Mouse (Mus musculus): ENCODE measurements around the gene Olfr825. TPM values are rescaled to one million over a fixed set of nuclear protein-coding genes. Genes with fewer than 3 reads are reported as not detected.
"Not testable (repeated sequence)": the region's sequence is repeated elsewhere in the genome, so short reads cannot be mapped to it uniquely, and the experiment has no call there.

Olfr825 gene
- total RNA-seq (2014; rRNA removed), result not detected in 2 replicates
- polyA plus RNA-seq (2012; rRNA removed), result not detected in 2 replicates

DNA sequence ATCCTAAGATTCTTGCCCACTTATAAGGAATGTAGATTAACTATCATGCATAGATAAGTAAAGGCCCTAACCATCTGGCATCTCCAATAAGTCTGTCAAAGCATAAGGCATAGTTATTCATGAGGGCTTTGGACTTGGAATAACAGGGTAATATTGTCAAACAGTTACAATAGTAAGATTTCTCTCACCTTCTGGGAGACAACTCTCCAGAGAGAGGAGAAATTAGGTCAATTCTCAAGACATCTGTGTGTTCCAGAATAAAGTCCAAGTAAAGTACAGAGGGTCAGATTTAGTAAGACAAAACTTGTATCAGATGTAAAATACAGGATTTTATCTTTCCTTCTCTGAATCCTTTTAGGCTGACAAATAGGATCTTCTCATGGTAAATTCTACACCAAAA is at the start of gene Olfr825:
Olfr825 (minus strand) TSS at position 101 of the 400 bp plus-strand sequence.
- no peak for TF ChIP-seq CTCF (IDR thresholded peaks at IDR 0.05; ENCODE audit: low read depth, low read length)
- TF ChIP-seq POLR2A (IDR thresholded peaks at IDR 0.05; ENCODE audit: extremely low read depth, insufficient read depth, low read length), result no peak
- H3K36me3 ChIP-seq (ENCODE audit: control insufficient read depth, insufficient read depth, low read length), result no peaks in the 10 kb centered on the region
- no peak for DNase-seq (ENCODE audit: extremely low read depth, low read depth, low spot score)
- no peaks in the 10 kb centered on the region for H3K4me1 ChIP-seq (ENCODE audit: control insufficient read depth, insufficient read depth, low read length)
- H3K27me3 ChIP-seq (ENCODE audit: control insufficient read depth, insufficient read depth, low read length), result no peaks in the 10 kb centered on the region
- no peak within 1 kb of the TSS for H3K9ac ChIP-seq (ENCODE audit: low read depth, low read length)
- H3K79me2 ChIP-seq (ENCODE audit: control insufficient read depth, insufficient read depth, low read length), result no peaks in the 10 kb centered on the region
- no peak within 1 kb of the TSS for H3K4me3 ChIP-seq (ENCODE audit: insufficient read depth, low read depth, low read length)
- H3K27ac ChIP-seq (replicated peaks; ENCODE audit: insufficient read depth, low read depth, low read length), result no peak within 1 kb of the TSS

DNA sequence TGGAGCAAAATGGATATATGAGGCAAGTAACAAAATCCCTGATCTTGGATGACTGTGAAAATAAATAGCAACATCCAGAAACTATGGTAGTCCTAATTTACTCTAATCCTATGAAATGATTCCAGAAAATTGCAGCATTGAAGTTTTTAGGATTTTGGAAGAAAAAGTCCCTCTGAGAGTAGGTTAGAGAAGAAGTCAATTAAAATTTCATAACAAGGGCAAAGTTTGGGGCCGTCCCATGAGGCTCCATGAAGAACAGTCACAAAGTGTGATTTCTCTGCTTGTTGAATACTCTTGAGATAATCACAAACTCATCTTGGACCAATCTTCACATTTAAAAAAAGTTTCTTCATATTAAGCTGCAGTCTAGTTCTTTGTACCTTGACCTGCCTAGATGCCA is 47.7 kb upstream of the Olfr825 start, which contains the start of gene Olfr827:
Olfr827 (minus strand) TSS at position 101 of the 400 bp plus-strand sequence.
- Histone ChIP-seq H3K4me1 (ENCODE audit: control insufficient read depth, insufficient read depth, low read length) (no peaks in the 10 kb centered on the region), H3K27ac (replicated peaks; ENCODE audit: insufficient read depth, low read depth, low read length) (no peak within 1 kb of the TSS), H3K79me2 (ENCODE audit: control insufficient read depth, insufficient read depth, low read length) (no peaks in the 10 kb centered on the region), H3K36me3 (ENCODE audit: control insufficient read depth, insufficient read depth, low read length) (no peaks in the 10 kb centered on the region), H3K4me3 (ENCODE audit: insufficient read depth, low read depth, low read length) (no peak within 1 kb of the TSS), H3K9ac (ENCODE audit: low read depth, low read length) (no peak within 1 kb of the TSS), H3K27me3 (ENCODE audit: control insufficient read depth, insufficient read depth, low read length) (no peaks in the 10 kb centered on the region)
- TF ChIP-seq POLR2A (IDR thresholded peaks at IDR 0.05; ENCODE audit: extremely low read depth, insufficient read depth, low read length), result no peak
- TF ChIP-seq CTCF (IDR thresholded peaks at IDR 0.05; ENCODE audit: low read depth, low read length), result no peak
- 70% methylated on average over 1 of the region's 1 CpGs for WGBS
- no peak for DNase-seq (ENCODE audit: extremely low read depth, low read depth, low spot score)

DNA sequence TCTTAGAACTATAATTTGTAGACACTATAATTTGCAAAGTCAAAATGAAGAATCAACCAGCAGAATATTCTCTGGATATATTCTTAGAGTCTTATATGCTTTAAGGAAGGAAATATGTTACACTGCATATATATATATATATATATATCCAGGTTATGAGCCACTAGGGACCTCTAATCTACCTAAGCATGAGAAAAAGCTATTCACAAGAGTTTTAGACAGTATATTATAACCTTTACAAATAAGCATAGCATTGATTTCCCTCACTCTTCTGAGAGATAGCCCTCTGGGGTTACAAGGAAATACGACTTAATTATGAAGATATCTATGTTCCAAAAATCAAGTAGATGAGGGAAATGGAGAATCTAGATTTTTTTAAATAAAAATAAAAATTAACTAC is 17.5 kb upstream of the Olfr825 start, which contains the start of gene Olfr826:
Olfr826 (minus strand) TSS at position 101 of the 400 bp plus-strand sequence.
- H3K27me3 ChIP-seq (ENCODE audit: control insufficient read depth, insufficient read depth, low read length), result no peaks in the 10 kb centered on the region
- H3K4me1 ChIP-seq (ENCODE audit: control insufficient read depth, insufficient read depth, low read length), result no peaks in the 10 kb centered on the region
- no peak for TF ChIP-seq POLR2A (IDR thresholded peaks at IDR 0.05; ENCODE audit: extremely low read depth, insufficient read depth, low read length)
- no peaks in the 10 kb centered on the region for H3K36me3 ChIP-seq (ENCODE audit: control insufficient read depth, insufficient read depth, low read length)
- no peak for DNase-seq (ENCODE audit: extremely low read depth, low read depth, low spot score)
- no peak within 1 kb of the TSS for H3K27ac ChIP-seq (replicated peaks; ENCODE audit: insufficient read depth, low read depth, low read length)
- H3K4me3 ChIP-seq (ENCODE audit: insufficient read depth, low read depth, low read length), result no peak within 1 kb of the TSS
- no peak within 1 kb of the TSS for H3K9ac ChIP-seq (ENCODE audit: low read depth, low read length)
- no peaks in the 10 kb centered on the region for H3K79me2 ChIP-seq (ENCODE audit: control insufficient read depth, insufficient read depth, low read length)
- 52% methylated on average over 1 of the region's 1 CpGs for WGBS

DNA sequence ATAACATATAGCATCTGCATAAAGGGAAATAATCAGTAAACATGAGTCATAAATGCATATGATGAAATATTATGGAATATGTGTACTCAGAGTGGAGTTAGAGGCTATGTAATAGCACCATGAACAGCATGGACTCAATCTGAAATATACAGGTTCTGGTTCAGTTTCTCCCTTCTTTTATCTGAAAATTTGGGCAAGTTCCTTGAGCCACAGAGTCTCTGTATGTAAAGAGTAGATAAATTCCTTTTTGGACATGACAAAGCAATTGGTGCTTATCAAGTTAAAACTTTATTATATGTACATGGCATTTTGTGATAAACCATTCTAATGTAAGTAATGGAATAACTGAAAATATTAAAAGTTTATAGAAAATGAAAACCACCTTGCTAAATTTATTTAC is 1.4 kb downstream of the Olfr825 start:
- TF ChIP-seq POLR2A (IDR thresholded peaks at IDR 0.05; ENCODE audit: extremely low read depth, insufficient read depth, low read length) (no peak), CTCF (IDR thresholded peaks at IDR 0.05; ENCODE audit: low read depth, low read length) (no peak)
- H3K36me3 ChIP-seq (ENCODE audit: control insufficient read depth, insufficient read depth, low read length), result no peaks in the 10 kb centered on the region
- H3K27me3 ChIP-seq (ENCODE audit: control insufficient read depth, insufficient read depth, low read length), result no peaks in the 10 kb centered on the region

DNA sequence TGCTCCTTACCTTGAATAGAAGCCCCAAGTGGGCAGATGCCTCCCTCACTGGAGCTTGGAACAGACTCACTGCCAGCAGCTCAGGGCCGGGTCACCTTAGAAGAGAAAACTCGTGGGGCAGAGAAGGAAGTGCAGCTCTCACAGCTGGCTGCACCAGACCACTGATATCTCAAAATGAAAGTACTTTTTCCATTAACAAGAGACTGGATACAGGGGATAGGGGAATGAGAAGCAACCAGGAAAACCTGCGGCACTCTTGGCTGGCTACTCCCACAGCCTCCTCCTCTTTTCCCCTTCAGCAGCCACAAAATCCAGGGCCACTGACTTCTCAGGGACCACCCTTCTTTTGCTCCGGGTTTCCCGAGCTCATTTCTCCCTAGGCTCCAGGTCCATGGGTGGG is 22.4 kb downstream of the Olfr825 start:
- H3K36me3 ChIP-seq (ENCODE audit: control insufficient read depth, insufficient read depth, low read length), result no peaks in the 10 kb centered on the region
- no peak overlapping the region for H3K9ac ChIP-seq (ENCODE audit: low read depth, low read length)
- H3K27ac ChIP-seq (replicated peaks; ENCODE audit: insufficient read depth, low read depth, low read length), result no peak overlapping the region
- DNase-seq (ENCODE audit: extremely low read depth, low read depth, low spot score), result no peak
- H3K27me3 ChIP-seq (ENCODE audit: control insufficient read depth, insufficient read depth, low read length), result no peaks in the 10 kb centered on the region
- no peak overlapping the region for H3K4me3 ChIP-seq (ENCODE audit: insufficient read depth, low read depth, low read length)
- no peak for TF ChIP-seq CTCF (IDR thresholded peaks at IDR 0.05; ENCODE audit: low read depth, low read length)
- TF ChIP-seq POLR2A (IDR thresholded peaks at IDR 0.05; ENCODE audit: extremely low read depth, insufficient read depth, low read length), result no peak
- WGBS, result 80% methylated on average over 5 of the region's 5 CpGs
- H3K79me2 ChIP-seq (ENCODE audit: control insufficient read depth, insufficient read depth, low read length), result no peaks in the 10 kb centered on the region
- no peaks in the 10 kb centered on the region for H3K4me1 ChIP-seq (ENCODE audit: control insufficient read depth, insufficient read depth, low read length)

More for the DNA sequence above, 1.4 kb downstream of the Olfr825 start:
- Histone ChIP-seq H3K79me2 (ENCODE audit: control insufficient read depth, insufficient read depth, low read length) (no peaks in the 10 kb centered on the region), H3K4me3 (ENCODE audit: insufficient read depth, low read depth, low read length) (no peak overlapping the region), H3K9ac (ENCODE audit: low read depth, low read length) (no peak overlapping the region), H3K4me1 (ENCODE audit: control insufficient read depth, insufficient read depth, low read length) (no peaks in the 10 kb centered on the region), H3K27ac (replicated peaks; ENCODE audit: insufficient read depth, low read depth, low read length) (no peak overlapping the region)
- DNase-seq (ENCODE audit: extremely low read depth, low read depth, low spot score), result no peak

DNA sequence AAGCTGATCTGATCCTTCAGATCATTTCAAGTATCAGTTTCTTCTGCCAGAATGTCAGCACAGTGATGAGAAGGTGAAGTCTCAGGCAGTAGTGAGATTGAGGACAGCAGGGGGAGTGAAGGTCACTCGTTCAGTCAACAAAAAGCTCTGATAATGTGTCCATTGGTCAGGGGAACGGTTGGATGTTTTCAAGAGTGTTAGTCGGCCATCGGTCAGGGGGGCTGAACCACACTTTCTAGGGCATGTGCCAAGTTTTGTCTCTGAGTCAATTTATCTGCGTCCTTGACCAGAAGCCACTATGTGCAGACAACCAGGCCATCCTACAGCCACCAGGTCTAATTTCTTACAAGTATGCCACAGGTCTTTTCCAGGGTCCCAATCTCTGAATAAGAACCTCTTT is 24.1 kb downstream of the Olfr825 start:
- WGBS, result 23% methylated on average over 5 of the region's 5 CpGs
- H3K4me3 ChIP-seq (ENCODE audit: insufficient read depth, low read depth, low read length), result not testable (repeated sequence)

More for the DNA sequence above, 24.1 kb downstream of the Olfr825 start:
- H3K79me2 ChIP-seq (ENCODE audit: control insufficient read depth, insufficient read depth, low read length); H3K27ac ChIP-seq (replicated peaks; ENCODE audit: insufficient read depth, low read depth, low read length); H3K36me3 ChIP-seq (ENCODE audit: control insufficient read depth, insufficient read depth, low read length); H3K4me1 ChIP-seq (ENCODE audit: control insufficient read depth, insufficient read depth, low read length); H3K27me3 ChIP-seq (ENCODE audit: control insufficient read depth, insufficient read depth, low read length); H3K9ac ChIP-seq (ENCODE audit: low read depth, low read length): not testable (repeated sequence)
- DNase-seq (ENCODE audit: extremely low read depth, low read depth, low spot score), result peak; percentile 3

Data from liver, adult 2 months (tissue).